ENCODE assay signal across 8 mouse cellular contexts in genomic region chr11:62846961-62847654, GRCm38 (mm10). TPM values are rescaled to one million over a fixed set of nuclear protein-coding genes. Genes with fewer than 3 reads are reported as not detected.
DNase-seq lines count a peak whose midpoint lies in the region; ATAC-seq and TF ChIP-seq lines count a peak whose summit lies in the region.

TSS of gene Fbxw10 (plus strand) at chr11:62847069.

- peak within 1 kb of the TSS; percentile 45 for H3K4me2 ChIP-seq in embryonic facial prominence, embryonic 12.5 days (replicated peaks)
- peak within 1 kb of the TSS; percentile 40 for H3K4me2 ChIP-seq in hindbrain, embryonic 12.5 days (replicated peaks)
- H3K4me2 ChIP-seq in midbrain, embryonic 15.5 days, result peak within 1 kb of the TSS; percentile 36

- H3K27me3 ChIP-seq in testis, adult 2 months (ENCODE audit: control insufficient read depth, insufficient read depth, low read length), result no peaks in the 10 kb centered on the region
- no peaks in the 10 kb centered on the region for H3K27me3 ChIP-seq in embryonic facial prominence, embryonic 12.5 days
- H3K27me3 ChIP-seq in hindbrain, embryonic 12.5 days, result no peaks in the 10 kb centered on the region
- H3K27me3 ChIP-seq in midbrain, embryonic 15.5 days (replicated peaks), result no peaks in the 10 kb centered on the region

- no peak within 1 kb of the TSS; the same call in 1 of the 2 replicates for H3K27ac ChIP-seq in testis, adult 2 months (ENCODE audit: control insufficient read depth, insufficient read depth, low read depth, low read length)
- H3K27ac ChIP-seq in embryonic facial prominence, embryonic 12.5 days, result peak within 1 kb of the TSS; percentile 73
- no peak within 1 kb of the TSS for H3K27ac ChIP-seq in hindbrain, embryonic 12.5 days
- no peak within 1 kb of the TSS for H3K27ac ChIP-seq in midbrain, embryonic 15.5 days

- WGBS in embryonic facial prominence, embryonic 12.5 days, result 10% methylated on average over 12 of the region's 12 CpGs
- WGBS in hindbrain, embryonic 12.5 days, result 24% methylated on average over 12 of the region's 12 CpGs
- 29% methylated on average over 12 of the region's 12 CpGs for WGBS in midbrain, embryonic 15.5 days

- peaks cover 3% of the 10 kb centered on the region; the same call in 1 of the 2 replicates for H3K4me1 ChIP-seq in testis, adult 2 months (ENCODE audit: control insufficient read depth, insufficient read depth, low read length)
- peaks cover 12% of the 10 kb centered on the region for H3K4me1 ChIP-seq in embryonic facial prominence, embryonic 12.5 days
- H3K4me1 ChIP-seq in hindbrain, embryonic 12.5 days, result 0 out of 2 replicates have a peak, but pooled peaks cover 2% of the 10 kb centered on the region
- 0 out of 2 replicates have a peak, but pooled peaks cover 4% of the 10 kb centered on the region for H3K4me1 ChIP-seq in midbrain, embryonic 15.5 days

- ATAC-seq in embryonic facial prominence, embryonic 12.5 days (ENCODE audit: insufficient number of reproducible peaks, insufficient read depth, low FRiP score, low TSS enrichment), result no peak
- ATAC-seq in hindbrain, embryonic 12.5 days (ENCODE audit: low FRiP score), result no peak
- ATAC-seq in midbrain, embryonic 15.5 days (replicated peaks), result no peak

- no peak for TF ChIP-seq CTCF in testis, adult 2 months (IDR thresholded peaks at IDR 0.05; ENCODE audit: control insufficient read depth, insufficient read depth, insufficient replicate concordance, low read depth, low read length)

- intact Hi-C loops in left cerebral cortex, postnatal 36 days (cut with DNase I), result no loop called here

- no peaks in the 10 kb centered on the region for H3K9me3 ChIP-seq in embryonic facial prominence, embryonic 12.5 days
- no peaks in the 10 kb centered on the region for H3K9me3 ChIP-seq in hindbrain, embryonic 12.5 days (replicated peaks)
- H3K9me3 ChIP-seq in midbrain, embryonic 15.5 days, result no peaks in the 10 kb centered on the region

- H3K36me3 ChIP-seq in testis, adult 2 months (ENCODE audit: control insufficient read depth, insufficient read depth, low read length), result no peaks in the 10 kb centered on the region; the same call in 1 of the 2 replicates
- no peaks in the 10 kb centered on the region for H3K36me3 ChIP-seq in embryonic facial prominence, embryonic 12.5 days
- no peaks in the 10 kb centered on the region for H3K36me3 ChIP-seq in hindbrain, embryonic 12.5 days
- H3K36me3 ChIP-seq in midbrain, embryonic 15.5 days (replicated peaks), result no peaks in the 10 kb centered on the region

- DNase-seq in testis, postnatal 14 days (ENCODE audit: low spot score), result no peak
- DNase-seq in left cerebral cortex, postnatal 36 days (ENCODE audit: low spot score in 2 of 2), result peak; percentile 6 to 7
- DNase-seq in urinary bladder, postnatal 10 days (ENCODE audit: low spot score), result no peak
- no peak for DNase-seq in urinary bladder, adult 18-20 months (ENCODE audit: low spot score in 2 of 2)

- peak within 1 kb of the TSS; percentile 84 for H3K4me3 ChIP-seq in testis, adult 2 months (ENCODE audit: control insufficient read depth, low read depth, low read length)
- peak within 1 kb of the TSS; percentile 21 for H3K4me3 ChIP-seq in embryonic facial prominence, embryonic 12.5 days
- no peak within 1 kb of the TSS for H3K4me3 ChIP-seq in hindbrain, embryonic 12.5 days
- H3K4me3 ChIP-seq in midbrain, embryonic 15.5 days, result no peak within 1 kb of the TSS

- no peak for TF ChIP-seq POLR2A in testis, adult 2 months (IDR thresholded peaks at IDR 0.05; ENCODE audit: control insufficient read depth, low read depth, low read length)

- peak within 1 kb of the TSS; percentile 16; the same call in 1 of the 2 replicates for H3K9ac ChIP-seq in embryonic facial prominence, embryonic 12.5 days
- H3K9ac ChIP-seq in hindbrain, embryonic 12.5 days, result no peak within 1 kb of the TSS; the same call in 1 of the 2 replicates
- no peak within 1 kb of the TSS for H3K9ac ChIP-seq in midbrain, embryonic 15.5 days

RNA-seq across cellular contexts. Expression of gene Fbxw10, which starts in this region (rescaled TPM):
- polyA plus RNA-seq in testis, adult 2 months (2012; rRNA removed), result 76.5 and 90.8 TPM in 2 replicates
- polyA plus RNA-seq in embryonic facial prominence, embryonic 12.5 days (2016; fragmentation: Nextera tagmentation; extraction: Ambion mirVana), result 0.67 and 0.77 TPM in 2 replicates
- polyA plus RNA-seq in hindbrain, embryonic 12.5 days (2016; fragmentation: Nextera tagmentation; extraction: Ambion mirVana), result 0.25 and 0.40 TPM in 2 replicates
- total RNA-seq in left cerebral cortex, postnatal 36 days (2021), result under 1 TPM; 0.39 to 0.74 TPM
- 0.41 and 0.50 TPM in 2 replicates for polyA plus RNA-seq in midbrain, embryonic 15.5 days (2015; fragmentation: Nextera tagmentation; extraction: Ambion mirVana)

Comparison
In these comparisons a context has a peak if more than half of its experiments do, and no peak if none do; other contexts are left out.
1. RNA of gene Fbxw10 (polyA plus RNA-seq): 76.5 to 90.8 TPM in testis, adult 2 months; 0.67 to 0.77 TPM in embryonic facial prominence, embryonic 12.5 days, 0.41 to 0.50 TPM in midbrain, embryonic 15.5 days and 0.25 to 0.40 TPM in hindbrain, embryonic 12.5 days; every median in the first group is over 10 times any median in the second.
2. Peak in DNase-seq in left cerebral cortex, postnatal 36 days; RNA of the gene not detected or under 1 TPM.
3. H3K4me3 ChIP-seq: peak in testis, adult 2 months (single experiment) and embryonic facial prominence, embryonic 12.5 days (single experiment); none in hindbrain, embryonic 12.5 days (single experiment) and midbrain, embryonic 15.5 days (single experiment).
4. Peak in every context shown above with its lines, with median percentiles within 50 percentile points of each other: H3K4me2 ChIP-seq.